Mouse (Mus musculus): ENCODE results near the gene Smagp.

DNA sequence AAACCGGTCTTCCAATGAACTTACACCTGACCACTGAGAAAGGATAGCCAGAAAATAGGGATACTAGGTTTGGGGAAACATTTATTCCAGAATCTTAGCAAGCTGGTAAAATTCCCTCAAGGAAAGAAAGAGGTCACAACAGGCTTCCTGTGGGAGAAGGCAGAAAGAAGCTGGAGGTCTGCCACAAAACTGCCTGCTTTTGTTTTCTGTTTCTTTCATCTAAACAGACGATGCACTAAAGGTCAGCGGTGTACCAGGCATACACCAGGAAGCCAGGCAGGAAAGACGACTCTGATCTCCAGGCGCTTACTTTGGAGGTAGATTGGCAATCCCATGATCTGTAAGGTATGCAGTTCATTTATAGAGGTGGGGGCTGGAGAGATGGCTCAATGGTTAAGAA is 34.1 kb upstream of the Smagp start:
- TF ChIP-seq CTCF (IDR thresholded peaks at IDR 0.05; ENCODE audit: low read depth, low read length): no peak
- TF ChIP-seq GATA1 (IDR thresholded peaks at IDR 0.05; ENCODE audit: borderline replicate concordance, low read length): no peak
- TF ChIP-seq TAL1 (conservative IDR thresholded peaks at IDR 0.05; ENCODE audit: low read depth, low read length): no peak
- TF ChIP-seq GATA2 (IDR thresholded peaks at IDR 0.05; ENCODE audit: borderline replicate concordance, low read depth, low read length): no peak
- TF ChIP-seq POLR2AphosphoS5 (IDR thresholded peaks at IDR 0.05; ENCODE audit: insufficient replicate concordance, low read depth, low read length): no peak

All from G1E (cell line).